Mouse (Mus musculus) G1E (cell line): ENCODE measurements at regions not wholly inside any gene's neighbourhood (a gene's known extent, or its start where the extent isn't known, plus 50 kb on each side); places are given as distances from the start of the nearest gene placed in this dataset.

Experiments
- ATAC-seq: 2 replicates; pipeline ENCODE4 v1.8.0; 2016; ENCODE audit warnings: mild to moderate bottlenecking; ENCODE audit not compliant: insufficient number of reproducible peaks, poor library complexity, low FRiP score, severe bottlenecking; ENCODE audit errors: extremely low read depth
- DNase-seq: peaks from one replicate; pipeline ENCODE4 v3.0.0; 2012; ENCODE audit warnings: low spot score
- H3K27me3 ChIP-seq: 2 replicates; pipeline ENCODE4 v1.6.1; 2012; ENCODE audit warnings: mild to moderate bottlenecking, low read length, inconsistent platforms; ENCODE audit not compliant: insufficient read depth
- H3K36me3 ChIP-seq: replicated peaks from 2 replicates; pipeline ENCODE3; 2012; ENCODE audit warnings: mild to moderate bottlenecking, inconsistent platforms
- H3K4me1 ChIP-seq: 2 replicates; pipeline ENCODE4 v1.6.1; 2012; ENCODE audit warnings: low read depth, low read length, inconsistent platforms, mixed read lengths; ENCODE audit not compliant: insufficient read depth
- H3K4me3 ChIP-seq: 2 replicates; pipeline ENCODE4 v1.5.1; 2012; ENCODE audit warnings: low read depth, mild to moderate bottlenecking, inconsistent platforms, low read length, moderate library complexity, mixed read lengths
- H3K9me3 ChIP-seq: replicated peaks from 2 replicates; pipeline ENCODE4 v1.6.1; 2012; ENCODE audit warnings: inconsistent platforms
- CTCF ChIP-seq: IDR thresholded peaks from 2 replicates; pipeline ENCODE4 v1.5.1; 2012; ENCODE audit warnings: low read depth, low read length, inconsistent platforms, mixed read lengths
- GATA1 ChIP-seq: IDR thresholded peaks from 2 replicates; pipeline ENCODE4 v1.6.1; 2012; ENCODE audit warnings: borderline replicate concordance, low read length, inconsistent platforms, mixed read lengths
- GATA2 ChIP-seq: IDR thresholded peaks from 2 replicates; pipeline ENCODE4 v1.6.1; 2012; ENCODE audit warnings: low read depth, low read length, inconsistent platforms, borderline replicate concordance
- POLR2AphosphoS5 ChIP-seq: IDR thresholded peaks from 2 replicates; pipeline ENCODE4 v1.6.1; 2012; ENCODE audit warnings: low read depth, low read length, inconsistent platforms; ENCODE audit not compliant: insufficient replicate concordance
- TAL1 ChIP-seq: conservative IDR thresholded peaks from 2 replicates; pipeline ENCODE4 v1.6.1; 2012; ENCODE audit warnings: low read depth, low read length, inconsistent platforms, mixed read lengths

- Histone ChIP-seq H3K36me3 (no peaks in the 10 kb centered on the region), H3K9me3 (no peaks in the 10 kb centered on the region), H3K4me3 (no peak overlapping the region), H3K4me1 (no peaks in the 10 kb centered on the region), H3K27me3 (peaks cover 2% of the 10 kb centered on the region; the same call in 1 of the 2 replicates)
- no peak for TF ChIP-seq POLR2AphosphoS5
- no peak for TF ChIP-seq GATA2
- no peak for TF ChIP-seq TAL1
- no peak for TF ChIP-seq GATA1
- no peak for TF ChIP-seq CTCF
- DNase-seq (no peak), ATAC-seq (no peak)
Measured at GRCm38 (mm10) chr9:122585228-122585627, 161.9 kb upstream of the Topaz1 start.

GRCm38 (mm10) chr9:122586421-122586820 lies 160.7 kb upstream of the Topaz1 start:
- no peaks in the 10 kb centered on the region for H3K4me1 ChIP-seq
- no peaks in the 10 kb centered on the region for H3K9me3 ChIP-seq
- no peak for ATAC-seq
- TF ChIP-seq TAL1 (no peak), CTCF (no peak), GATA2 (no peak), GATA1 (no peak), POLR2AphosphoS5 (no peak)
- H3K36me3 ChIP-seq = no peaks in the 10 kb centered on the region
- H3K4me3 ChIP-seq = no peak overlapping the region
- DNase-seq = no peak
- H3K27me3 ChIP-seq = peaks cover 2% of the 10 kb centered on the region; the same call in 1 of the 2 replicates

GRCm38 (mm10) chr9:122586986-122587385 lies 160.2 kb upstream of the Topaz1 start:
- Histone ChIP-seq H3K4me3 (no peak overlapping the region), H3K36me3 (no peaks in the 10 kb centered on the region), H3K9me3 (no peaks in the 10 kb centered on the region), H3K27me3 (peaks cover 2% of the 10 kb centered on the region; the same call in 1 of the 2 replicates), H3K4me1 (no peaks in the 10 kb centered on the region)
- TF ChIP-seq POLR2AphosphoS5 (no peak), GATA2 (no peak), GATA1 (no peak), CTCF (no peak)
- ATAC-seq = no peak
- no peak for DNase-seq

- Histone ChIP-seq H3K9me3 (no peaks in the 10 kb centered on the region), H3K4me3 (no peak overlapping the region), H3K4me1 (no peaks in the 10 kb centered on the region), H3K27me3 (no peaks in the 10 kb centered on the region), H3K36me3 (no peaks in the 10 kb centered on the region)
- no peak for TF ChIP-seq POLR2AphosphoS5
- TF ChIP-seq TAL1 = no peak
- TF ChIP-seq CTCF = no peak
- TF ChIP-seq GATA1 = no peak
- TF ChIP-seq GATA2 = no peak
- no peak for ATAC-seq
- DNase-seq = no peak
Measured at GRCm38 (mm10) chr9:122588246-122588645, 158.9 kb upstream of the Topaz1 start.

GRCm38 (mm10) chr9:122592820-122593615 lies 154.1 kb upstream of the Topaz1 start:
- ATAC-seq = no peak
- no peaks in the 10 kb centered on the region for H3K4me1 ChIP-seq
- no peak overlapping the region for H3K4me3 ChIP-seq
- no peaks in the 10 kb centered on the region for H3K9me3 ChIP-seq
- no peaks in the 10 kb centered on the region for H3K36me3 ChIP-seq
- DNase-seq = no peak
- H3K27me3 ChIP-seq = 0 out of 2 replicates have a peak, but pooled peaks cover 2% of the 10 kb centered on the region
- no peak for TF ChIP-seq TAL1
- TF ChIP-seq GATA2 = no peak
- no peak for TF ChIP-seq POLR2AphosphoS5
- TF ChIP-seq CTCF = no peak
- no peak for TF ChIP-seq GATA1

GRCm38 (mm10) chr9:122595120-122595943 lies 151.8 kb upstream of the Topaz1 start:
- DNase-seq (no peak), ATAC-seq (no peak)
- H3K4me3 ChIP-seq = no peak overlapping the region
- TF ChIP-seq GATA1 (no peak), TAL1 (no peak), CTCF (no peak), POLR2AphosphoS5 (no peak), GATA2 (no peak)
- 0 out of 2 replicates have a peak, but pooled peaks cover 2% of the 10 kb centered on the region for H3K27me3 ChIP-seq
- no peaks in the 10 kb centered on the region for H3K36me3 ChIP-seq
- no peaks in the 10 kb centered on the region for H3K4me1 ChIP-seq
- H3K9me3 ChIP-seq = no peaks in the 10 kb centered on the region
